Mouse (Mus musculus): ENCODE measurements around the gene Armt1. TPM values are rescaled to one million over a fixed set of nuclear protein-coding genes. Genes with fewer than 3 reads are reported as not detected.

Gene Armt1
- total RNA-seq (2015) (20.8 and 26.4 TPM in 2 replicates), total RNA-seq (2017) (24.4 and 27.4 TPM in 2 replicates)

DNA sequence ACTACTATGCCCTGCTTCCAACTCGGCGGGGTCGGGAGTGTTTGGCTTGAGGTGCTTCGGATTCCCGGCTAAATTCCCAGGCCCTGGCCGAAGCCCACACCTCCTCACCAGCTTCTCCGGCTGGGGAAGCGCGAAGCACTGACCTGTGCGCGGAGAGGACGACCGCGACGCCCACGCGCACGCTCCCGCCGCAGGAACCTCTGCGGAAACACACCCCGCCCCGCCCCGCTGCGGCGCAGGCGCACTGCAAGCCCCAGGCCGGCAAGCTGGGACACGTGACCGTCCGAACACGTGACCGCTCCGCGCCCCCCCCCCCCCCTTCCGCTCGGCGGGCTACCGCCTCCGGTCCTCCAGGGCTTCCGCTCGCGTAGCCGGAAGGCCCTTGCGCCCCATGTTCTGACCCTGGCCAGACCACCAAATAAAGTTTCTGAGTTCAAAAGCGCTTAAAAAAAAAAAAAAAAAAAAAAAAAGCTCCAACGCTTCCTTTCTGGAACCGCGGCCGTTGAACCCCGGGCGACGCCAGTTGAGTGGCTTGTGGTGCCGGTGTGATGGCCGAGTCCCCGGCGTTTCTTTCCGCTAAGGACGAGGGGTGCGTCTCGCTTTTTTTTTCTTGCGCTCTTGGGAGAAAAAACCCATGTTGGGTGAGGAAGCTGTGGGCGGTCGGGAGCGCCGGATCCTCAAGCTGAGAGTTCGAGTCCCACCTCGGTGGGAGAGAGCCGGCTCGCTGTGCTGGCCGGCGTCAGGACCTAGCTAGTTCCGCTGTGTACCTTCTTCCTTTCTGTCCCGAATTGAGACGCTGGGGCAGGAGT, at the start of gene Armt1, which contains the start of gene Rmnd1:
Gene Armt1 (plus strand): TSS at position 345 of the 809 bp plus-strand sequence.
Gene Rmnd1 (minus strand): TSS at position 266 of the 809 bp plus-strand sequence.
- peak; percentile 84 for ATAC-seq (ENCODE audit: poor library complexity, severe bottlenecking)

DNA sequence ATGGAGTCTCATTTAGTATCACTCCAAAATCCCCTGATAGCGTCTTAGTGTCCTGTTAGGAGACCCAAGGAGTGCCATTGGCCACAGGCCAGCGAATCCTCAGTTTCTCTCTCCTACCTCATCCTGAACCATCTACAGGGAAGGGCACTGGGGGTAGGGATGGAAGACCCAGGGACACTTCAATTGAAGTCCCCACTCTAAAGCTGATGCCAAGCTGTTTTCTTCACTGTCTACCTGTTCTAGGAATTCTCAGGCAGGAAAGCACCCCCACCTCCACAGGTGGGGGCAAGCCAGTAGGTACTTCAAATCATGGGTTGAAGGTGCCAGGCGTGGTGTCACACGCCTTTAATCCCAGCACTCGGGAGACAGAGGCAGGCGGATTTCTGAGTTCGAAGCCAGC, 48.0 kb upstream of the Armt1 start:
- ATAC-seq (ENCODE audit: poor library complexity, severe bottlenecking), result no peak

DNA sequence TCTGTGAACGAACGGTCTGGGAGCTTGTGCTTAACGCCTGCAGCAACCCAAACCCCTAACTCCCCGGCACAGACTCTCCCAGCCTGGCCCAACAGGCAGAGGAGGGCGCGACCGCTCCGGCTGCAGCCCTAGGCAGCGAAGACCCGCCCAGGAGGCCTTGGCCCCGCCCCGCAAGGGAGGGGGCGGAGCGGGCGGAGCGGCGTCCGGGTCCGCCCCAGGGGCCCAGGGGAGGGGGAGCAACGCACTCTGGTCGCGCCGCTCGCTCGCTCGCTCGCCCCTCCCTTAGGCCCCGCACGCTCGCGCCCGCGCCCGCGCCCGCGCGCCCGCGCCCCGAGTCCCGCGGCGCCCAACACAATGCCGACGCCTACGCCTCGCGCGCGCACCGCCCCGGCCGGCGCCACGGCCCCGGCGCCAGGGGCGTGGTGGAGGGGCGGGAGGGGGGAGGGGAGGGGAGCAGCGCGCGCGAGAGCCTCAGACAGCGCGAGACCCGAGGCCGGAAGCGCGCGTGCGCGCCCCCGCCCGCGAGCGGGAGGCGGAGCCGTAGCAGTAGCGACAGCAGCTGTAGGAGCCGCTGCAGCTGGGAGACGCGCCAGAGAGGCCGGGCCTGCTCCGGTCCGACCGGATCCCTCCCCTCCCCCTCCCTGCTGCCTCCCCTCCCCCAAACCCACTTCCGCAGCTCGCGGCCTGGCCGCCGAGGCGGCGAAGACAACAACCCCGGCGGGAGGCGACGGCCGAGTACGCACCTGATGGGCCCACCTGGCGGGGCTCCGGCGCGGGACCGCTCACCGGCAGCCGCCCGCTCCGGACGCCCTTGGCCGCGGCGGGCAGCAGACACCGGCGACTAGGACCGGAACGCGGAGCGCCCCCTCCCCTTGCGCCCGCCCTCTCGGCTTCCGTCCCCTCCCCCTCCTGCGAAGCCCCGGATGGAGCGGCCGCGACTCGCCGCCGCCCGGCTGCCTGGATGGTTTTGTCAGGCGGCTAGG, 45.4 kb upstream of the Armt1 start:
- ATAC-seq (ENCODE audit: poor library complexity, severe bottlenecking), result peak; percentile 84

DNA sequence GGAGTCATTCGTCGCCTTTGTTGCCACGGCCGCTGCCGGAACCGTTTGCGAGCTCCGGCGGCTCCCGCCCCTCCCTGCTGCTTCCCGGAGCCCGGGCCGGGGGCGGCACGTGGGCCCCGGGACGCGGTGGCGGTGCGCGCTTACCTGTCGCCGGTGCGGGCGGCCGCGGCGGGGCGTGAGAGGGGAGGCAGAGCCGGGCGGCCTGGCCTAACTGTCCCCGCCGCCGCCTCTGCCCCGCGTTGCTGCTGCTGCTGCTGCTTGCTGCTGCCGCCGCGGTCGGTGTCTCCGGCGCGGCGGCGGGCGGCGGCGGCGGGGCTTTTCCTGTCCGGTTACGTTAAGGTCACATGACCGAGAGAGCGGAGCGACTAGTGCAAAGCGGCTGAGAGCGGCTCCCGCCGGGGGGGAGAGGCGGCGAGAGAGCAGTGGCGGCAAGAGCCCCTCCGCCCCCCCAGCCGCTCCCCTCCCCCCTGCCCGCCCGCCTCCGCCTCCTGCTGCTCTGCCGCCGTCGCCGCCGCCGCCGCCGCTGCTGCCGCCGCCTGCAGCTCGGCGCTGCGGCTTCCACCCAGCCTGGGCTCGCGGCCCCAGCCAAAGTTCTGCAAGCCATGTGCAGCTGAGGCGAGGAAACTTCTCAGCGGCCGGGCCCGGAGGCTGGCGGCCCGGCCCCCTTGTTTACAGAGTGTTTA, 44.4 kb upstream of the Armt1 start, which contains the start of gene Zbtb2:
Gene Zbtb2 (minus strand): TSS at position 408 of the 683 bp plus-strand sequence.
- ATAC-seq (ENCODE audit: poor library complexity, severe bottlenecking), result peak; percentile 3

DNA sequence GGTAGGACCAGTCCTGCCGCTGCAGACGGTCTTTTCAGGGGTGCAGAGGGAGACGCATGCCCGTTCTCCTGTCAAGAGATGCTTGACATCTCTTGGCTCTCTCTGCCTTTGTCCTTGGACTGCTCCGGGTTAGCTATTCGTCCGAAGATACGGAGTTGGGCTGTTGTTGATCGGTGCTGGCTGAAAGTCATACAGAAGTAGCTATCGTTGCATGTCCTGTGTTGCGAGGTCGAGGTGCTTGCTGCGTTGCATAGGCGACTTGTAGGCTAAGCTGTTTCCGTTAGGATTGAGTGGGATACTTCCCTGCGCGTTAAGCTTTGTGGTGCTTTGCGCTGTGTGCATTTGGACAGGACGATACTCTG, 43.9 kb upstream of the Armt1 start:
- ATAC-seq (ENCODE audit: poor library complexity, severe bottlenecking), result no peak

DNA sequence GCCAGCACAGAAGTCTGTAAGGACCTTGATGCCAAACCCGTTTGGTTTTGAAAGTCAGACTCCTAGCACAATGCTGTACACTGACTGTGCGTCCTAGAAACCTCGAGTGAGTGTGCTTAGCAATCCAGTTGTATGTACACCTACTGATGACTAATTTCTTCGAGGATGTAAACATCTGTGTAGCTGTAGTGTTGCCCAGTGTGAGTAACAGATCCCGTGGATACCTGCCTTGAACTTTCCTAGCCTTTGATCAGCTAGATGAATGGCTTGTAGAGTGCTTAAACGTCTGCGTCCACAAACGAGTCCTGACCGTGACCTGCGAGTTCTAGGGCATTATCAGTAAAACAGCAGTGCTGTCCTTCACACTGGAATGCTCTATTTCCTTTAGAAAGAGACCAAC, 43.2 kb upstream of the Armt1 start:
- ATAC-seq (ENCODE audit: poor library complexity, severe bottlenecking), result no peak

DNA sequence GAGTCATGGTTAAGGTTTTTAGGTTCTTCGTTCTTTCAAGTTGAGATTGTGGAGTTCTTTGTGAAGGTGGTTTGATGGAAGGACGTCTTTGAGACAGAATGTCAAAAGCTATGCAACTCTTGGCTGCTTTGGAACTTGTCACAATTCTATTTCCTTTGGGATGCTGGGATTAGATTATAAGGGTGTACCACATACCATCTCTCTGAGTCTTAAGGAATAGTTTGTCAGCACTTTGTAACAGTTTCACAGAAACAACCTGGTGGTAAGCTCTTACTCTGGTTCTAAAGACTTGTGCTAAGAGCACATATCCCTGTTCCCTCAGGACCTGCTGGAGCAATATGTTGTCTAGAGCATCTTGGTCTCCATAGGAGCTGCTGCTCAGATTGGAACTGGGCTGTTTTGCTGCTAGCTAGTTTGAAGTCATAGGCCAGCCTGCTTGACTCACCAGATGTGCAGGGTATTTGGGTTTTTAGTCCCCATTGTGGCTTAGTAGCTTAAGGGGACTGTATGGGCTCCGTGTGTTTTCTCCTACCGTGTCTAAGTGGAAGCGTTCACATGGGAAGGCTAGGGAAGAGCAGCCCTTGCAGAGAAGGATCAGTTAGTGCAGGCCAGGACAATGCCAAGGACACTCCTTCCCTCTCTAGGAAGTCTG, 42.7 kb upstream of the Armt1 start:
- ATAC-seq (ENCODE audit: poor library complexity, severe bottlenecking), result no peak

DNA sequence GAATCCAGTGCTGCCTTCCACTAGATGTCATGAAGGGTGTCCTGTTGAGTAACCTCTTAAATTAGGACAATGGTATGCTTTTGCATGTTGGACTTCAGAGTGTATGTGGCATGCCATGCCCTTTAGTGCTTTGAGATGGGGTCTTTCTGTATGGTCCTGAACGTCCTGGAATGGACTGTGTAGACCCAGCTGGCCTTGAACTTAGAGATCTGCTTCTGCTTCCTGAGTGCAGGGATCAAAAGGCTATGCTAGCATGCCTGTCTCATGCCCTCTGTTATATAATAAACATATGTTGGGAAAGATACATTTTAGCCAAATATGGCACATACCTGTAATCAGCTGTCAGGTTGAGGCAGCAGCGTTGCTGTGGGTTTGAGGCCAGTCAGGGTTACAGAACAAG, 41.7 kb upstream of the Armt1 start:
- ATAC-seq (ENCODE audit: poor library complexity, severe bottlenecking), result no peak

DNA sequence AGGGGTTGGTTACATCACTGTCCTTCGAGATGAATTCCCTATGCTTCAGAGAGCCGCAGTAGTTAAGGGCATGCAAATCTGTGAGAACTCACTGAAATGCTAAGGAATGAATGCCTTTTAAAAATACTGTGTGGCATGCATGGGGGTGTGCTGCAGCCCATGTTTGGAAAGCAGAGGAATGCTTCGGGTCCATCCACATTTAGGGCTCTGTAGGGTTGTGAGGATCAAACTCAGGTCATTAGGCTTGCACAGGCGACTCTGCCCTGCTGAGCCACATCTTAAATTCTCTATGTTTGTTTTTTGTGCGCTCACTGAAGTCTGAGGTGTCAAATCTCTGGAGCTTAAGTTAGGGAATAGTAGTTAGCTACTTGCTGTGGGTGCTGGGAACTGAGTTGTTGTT, 41.2 kb upstream of the Armt1 start:
- ATAC-seq (ENCODE audit: poor library complexity, severe bottlenecking), result no peak

DNA sequence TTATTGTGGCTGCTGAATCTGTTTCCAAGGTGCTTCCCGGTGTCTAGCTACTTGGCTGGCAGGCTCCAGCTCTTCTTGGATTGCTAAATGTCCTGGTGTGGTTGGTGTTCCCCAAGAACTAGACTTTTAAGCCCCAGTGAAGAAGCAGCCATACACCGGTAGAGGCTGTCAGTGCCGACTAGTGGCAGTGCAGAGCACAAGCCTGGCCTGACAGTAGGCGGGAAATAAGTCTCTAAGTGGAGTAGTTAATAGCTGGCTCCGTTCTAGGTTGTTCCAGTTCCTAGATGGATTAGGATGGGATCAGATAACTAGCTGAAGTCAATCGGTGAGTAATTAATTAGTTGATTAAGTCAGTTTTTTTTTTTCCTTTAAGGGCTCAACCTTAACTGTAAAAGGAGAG, 40.4 kb upstream of the Armt1 start:
- peak; percentile 39; the same call in 1 of the 2 replicates for ATAC-seq (ENCODE audit: poor library complexity, severe bottlenecking)

DNA sequence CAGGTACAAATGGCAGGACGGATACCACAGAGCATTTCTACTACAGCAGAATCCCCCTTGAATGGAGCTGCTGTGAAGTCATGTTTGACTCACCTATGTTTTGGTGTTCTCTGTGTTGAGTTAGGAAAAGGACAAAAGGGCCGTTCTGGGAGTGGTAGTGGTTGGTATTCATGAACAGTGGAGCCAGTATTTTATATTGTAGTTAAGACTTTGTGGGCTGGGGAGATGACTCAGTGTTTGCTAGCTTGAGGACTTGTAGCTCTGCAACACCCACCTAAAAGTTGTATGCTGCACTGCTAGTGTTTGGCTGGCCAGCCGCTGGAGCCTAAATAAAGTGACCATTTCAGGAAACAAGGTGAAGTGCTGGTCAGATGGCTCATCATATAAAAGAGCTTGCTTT, 36.9 kb upstream of the Armt1 start:
- no peak for ATAC-seq (ENCODE audit: poor library complexity, severe bottlenecking)

DNA sequence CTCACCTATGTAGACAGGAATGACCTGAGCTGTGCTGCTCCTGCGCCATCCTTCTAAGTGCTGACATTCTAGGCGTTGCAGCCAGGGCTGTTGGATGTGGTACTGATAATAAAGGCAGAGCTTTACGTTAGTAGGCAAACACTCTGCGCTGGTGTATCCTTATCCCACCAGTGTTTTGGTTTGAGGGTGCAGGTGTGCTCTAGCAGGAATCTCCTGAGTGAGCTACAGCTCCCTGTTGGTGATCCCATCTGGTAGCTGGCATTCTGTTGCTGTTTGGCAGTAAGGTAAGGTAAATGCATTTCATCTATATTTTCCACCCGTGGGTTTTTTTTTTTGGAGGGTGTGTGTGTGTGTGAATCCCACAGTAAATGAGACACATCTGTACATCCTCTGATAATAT, 34.2 kb upstream of the Armt1 start:
- no peak for ATAC-seq (ENCODE audit: poor library complexity, severe bottlenecking)

DNA sequence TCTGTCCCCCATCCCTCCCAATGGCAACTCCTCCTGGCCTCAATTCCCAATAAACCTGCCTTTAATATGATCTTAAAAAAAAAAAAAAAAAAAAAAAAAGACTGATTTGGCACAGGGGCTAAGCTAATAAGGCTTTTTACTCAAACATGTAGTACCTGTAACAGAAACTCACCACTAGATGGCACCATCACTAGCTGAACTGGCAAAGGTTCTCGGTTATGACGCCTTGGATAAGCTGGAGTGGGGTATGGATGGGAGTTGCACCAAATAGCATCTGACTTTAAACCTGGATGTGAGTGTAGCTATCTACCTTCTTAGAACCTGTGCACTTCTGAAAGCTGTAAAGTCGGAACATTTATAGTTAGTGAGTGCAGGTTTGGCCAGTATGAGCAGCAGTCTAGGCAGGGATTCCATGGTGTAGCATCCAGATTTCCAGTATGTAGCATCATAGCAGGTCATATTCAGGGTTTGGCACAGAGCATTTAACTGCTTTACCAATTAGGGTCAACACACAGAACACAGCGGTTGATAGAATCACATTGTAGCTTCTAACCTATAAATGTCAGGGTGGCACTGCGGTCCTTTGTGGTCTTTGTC, 27.3 kb upstream of the Armt1 start:
- ATAC-seq (ENCODE audit: poor library complexity, severe bottlenecking), result peak; percentile 78

DNA sequence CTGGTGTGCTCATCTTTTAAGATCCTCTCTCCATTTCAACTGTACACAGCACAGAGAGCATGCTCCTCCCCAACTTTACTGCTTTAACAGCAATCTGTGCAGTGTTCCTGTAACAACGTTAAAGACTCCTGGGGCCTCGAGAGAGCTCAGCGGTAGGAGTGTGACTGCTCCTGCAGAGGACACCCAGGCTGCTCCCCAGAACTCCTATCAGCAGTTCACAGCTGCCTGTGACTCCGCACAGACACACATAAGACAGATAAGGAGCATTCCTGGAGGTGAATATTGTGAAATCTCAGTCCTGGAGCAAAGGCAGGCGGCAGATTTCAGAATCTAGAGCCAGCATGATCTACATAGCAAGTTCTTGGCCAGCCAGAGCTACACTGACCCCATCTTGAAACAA, 26.8 kb upstream of the Armt1 start:
- no peak for ATAC-seq (ENCODE audit: poor library complexity, severe bottlenecking)

DNA sequence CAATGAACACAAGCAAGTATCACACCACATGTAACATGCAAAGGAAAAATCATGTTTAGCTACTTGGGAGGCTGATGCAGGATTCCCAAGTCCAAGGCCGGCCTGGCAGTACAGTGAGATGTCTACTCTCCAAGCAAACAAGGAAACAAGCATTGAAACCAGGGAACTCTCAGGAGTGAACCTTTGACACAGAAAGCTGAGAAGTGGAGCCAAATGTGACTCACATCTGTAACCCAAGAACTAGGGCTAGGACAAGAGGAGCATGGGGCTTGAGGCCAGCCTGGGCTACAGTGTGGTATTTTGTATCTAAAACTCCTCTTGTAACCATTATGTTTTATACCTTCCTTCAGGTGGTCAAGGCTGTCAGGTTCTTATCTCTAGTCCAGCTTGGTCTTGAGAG, 25.1 kb upstream of the Armt1 start:
- ATAC-seq (ENCODE audit: poor library complexity, severe bottlenecking), result no peak

DNA sequence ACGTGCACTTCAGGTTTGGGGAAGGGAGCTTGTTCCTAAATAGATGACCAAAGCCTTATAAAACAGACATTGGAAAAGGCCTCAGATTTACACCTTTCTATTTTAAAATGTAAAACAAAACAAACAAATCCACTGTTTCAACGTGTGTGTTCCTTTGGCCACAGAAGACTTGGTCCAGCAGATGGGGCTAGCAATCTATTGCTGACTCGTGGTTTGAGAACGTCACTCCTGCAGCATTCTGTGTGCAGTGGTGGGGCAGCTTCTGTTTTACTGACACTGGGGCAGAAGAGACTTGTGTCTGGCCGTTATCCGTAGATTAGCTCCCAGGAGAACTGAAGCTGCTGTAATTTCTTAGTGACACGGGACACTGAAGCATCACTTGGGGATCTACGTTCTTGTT, 7.0 kb upstream of the Armt1 start:
- no peak for ATAC-seq (ENCODE audit: poor library complexity, severe bottlenecking)

DNA sequence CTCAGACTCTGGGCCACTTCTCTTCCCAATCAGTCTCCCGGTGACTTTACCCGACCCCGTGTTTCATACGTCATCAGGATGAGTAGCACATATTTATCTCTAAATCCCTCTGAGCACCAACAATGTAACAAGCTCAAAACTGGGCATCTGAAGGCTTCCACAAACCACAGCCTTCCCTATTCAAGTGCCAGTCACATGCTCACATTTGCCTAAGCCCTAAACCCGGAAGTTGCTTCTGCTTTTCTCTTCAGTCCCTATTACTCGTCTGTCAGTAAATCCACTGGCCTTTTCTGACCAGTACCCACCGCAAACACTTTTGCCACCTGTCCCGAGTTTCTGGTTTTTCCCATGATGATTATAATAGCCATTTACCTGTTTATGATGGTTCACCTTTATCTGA, 1.9 kb upstream of the Armt1 start:
- ATAC-seq (ENCODE audit: poor library complexity, severe bottlenecking), result peak; percentile 43

DNA sequence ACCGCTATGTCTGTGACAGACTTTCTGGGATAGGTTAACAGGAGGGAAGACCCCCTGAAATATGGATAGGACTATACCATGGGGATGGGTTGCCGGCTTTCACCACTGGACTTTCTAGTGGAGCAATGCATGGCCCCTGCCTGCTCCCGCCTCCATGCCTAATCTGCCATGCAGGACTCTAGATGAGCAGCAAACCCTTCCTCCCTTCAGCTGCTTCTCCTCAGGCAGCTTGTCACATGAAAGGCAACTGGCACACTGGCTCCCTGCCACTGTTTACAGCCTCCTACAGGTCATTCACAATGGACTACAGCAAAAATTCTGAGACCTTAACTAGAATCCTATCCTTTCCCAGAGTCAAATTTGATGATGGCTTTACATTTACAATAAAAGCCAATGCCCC, 1.4 kb upstream of the Armt1 start:
- ATAC-seq (ENCODE audit: poor library complexity, severe bottlenecking), result no peak

DNA sequence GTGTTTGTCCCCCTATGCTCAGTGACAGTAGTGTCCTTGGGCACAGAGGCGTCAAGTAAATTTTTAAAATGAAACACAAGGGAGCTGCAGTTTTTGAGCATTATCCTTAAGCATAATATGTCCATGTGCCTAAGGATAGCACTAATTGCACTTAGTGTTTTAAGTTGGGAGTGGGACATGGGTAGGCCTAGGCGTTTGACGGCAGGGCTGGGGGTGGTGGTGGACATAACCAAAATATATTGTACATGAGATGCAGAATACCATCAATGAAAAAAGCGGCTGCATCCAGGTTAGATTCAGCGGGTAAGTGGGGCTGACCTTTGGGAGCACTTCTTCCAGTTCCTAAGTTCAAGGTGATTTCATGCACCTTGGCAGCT, 533 bp upstream of the Armt1 start:
- no peak for ATAC-seq (ENCODE audit: poor library complexity, severe bottlenecking)
